Mouse (Mus musculus) heart, adult 2 months (tissue): ENCODE measurements around the gene Akap2.

Experiments
- CTCF ChIP-seq: fragments of 200-600 bp; IDR thresholded peaks from 2 replicates; pipeline ENCODE4 v1.8.1; 2022; ENCODE audit warnings: antibody characterized with exemption, mild to moderate bottlenecking, moderate library complexity
- POLR2A ChIP-seq: fragments of 200-500 bp; IDR thresholded peaks from 2 replicates; pipeline ENCODE4 v1.6.1; 2011; ENCODE audit warnings: mild to moderate bottlenecking, low read depth, low read length, control low read depth; ENCODE audit not compliant: insufficient read depth

DNA sequence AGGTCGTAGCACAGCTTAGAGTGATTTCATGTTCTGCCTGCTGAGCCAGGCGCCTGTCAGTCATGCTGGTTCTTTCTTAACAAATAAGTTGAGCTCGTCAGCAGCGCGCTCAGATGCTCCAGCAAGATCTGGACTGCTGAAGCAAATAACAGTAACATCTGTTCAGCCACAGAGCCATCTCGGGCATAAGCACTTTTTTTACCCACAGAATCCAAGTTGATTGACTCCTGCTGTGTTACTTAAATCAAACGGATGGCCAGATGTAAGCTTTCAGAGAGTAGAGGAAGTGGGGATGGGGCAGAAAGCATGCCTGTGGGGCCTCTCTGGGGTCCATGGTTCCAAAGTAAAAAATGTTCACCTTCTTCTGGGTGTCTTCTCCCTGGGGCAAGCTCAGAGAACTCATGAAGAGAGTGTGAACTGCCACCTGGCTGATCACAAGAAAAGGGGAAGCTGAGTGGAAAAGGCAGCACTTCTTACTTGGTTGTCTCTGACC lies 3.5 kb downstream of the Akap2 start:
- no peak for TF ChIP-seq CTCF
- no peak for TF ChIP-seq POLR2A
